12 mouse cellular contexts compared by ENCODE assay signal in genomic region chr19:36496532-36496931, GRCm38 (mm10).
"Had no signal": no experiment of that assay in that cellular context is flagged by ENCODE, and none has a peak within 500 bp of the region (broad histone marks: within the 10 kb centered on the region; RNA-seq: fewer than 3 reads in every experiment).

No protein-coding gene starts in this region.

- H3K9ac ChIP-seq: liver, embryonic 13.5 days; midbrain, embryonic 12.5 days; midbrain, embryonic 15.5 days had no signal

- H3K27ac ChIP-seq: left cerebral cortex, adult 2 months; liver, embryonic 13.5 days; midbrain, embryonic 12.5 days; midbrain, embryonic 15.5 days had no signal

- H3K4me2 ChIP-seq: liver, embryonic 13.5 days; midbrain, embryonic 12.5 days; midbrain, embryonic 15.5 days had no signal

- DNase-seq: kidney, postnatal 14 days; kidney, postnatal 4 days; layer of hippocampus, postnatal 36 days; liver, embryonic 13.5 days; lung, adult 2 months; lung, postnatal 14 days; lung, postnatal 4 days; thymus, adult 18-20 months; thymus, postnatal 36 days had no signal

- H3K36me3 ChIP-seq: liver, embryonic 13.5 days; midbrain, embryonic 12.5 days; midbrain, embryonic 15.5 days had no signal

- H3K9me3 ChIP-seq: liver, embryonic 13.5 days; midbrain, embryonic 12.5 days; midbrain, embryonic 15.5 days had no signal

- H3K4me1 ChIP-seq: liver, embryonic 13.5 days; midbrain, embryonic 12.5 days; midbrain, embryonic 15.5 days had no signal

- H3K27me3 ChIP-seq: liver, embryonic 13.5 days; midbrain, embryonic 12.5 days; midbrain, embryonic 15.5 days had no signal

- ATAC-seq: midbrain, embryonic 15.5 days had no signal

- H3K4me3 ChIP-seq: left cerebral cortex, adult 2 months; liver, embryonic 13.5 days; midbrain, embryonic 12.5 days; midbrain, embryonic 15.5 days had no signal
